In the genomic region with DNA sequence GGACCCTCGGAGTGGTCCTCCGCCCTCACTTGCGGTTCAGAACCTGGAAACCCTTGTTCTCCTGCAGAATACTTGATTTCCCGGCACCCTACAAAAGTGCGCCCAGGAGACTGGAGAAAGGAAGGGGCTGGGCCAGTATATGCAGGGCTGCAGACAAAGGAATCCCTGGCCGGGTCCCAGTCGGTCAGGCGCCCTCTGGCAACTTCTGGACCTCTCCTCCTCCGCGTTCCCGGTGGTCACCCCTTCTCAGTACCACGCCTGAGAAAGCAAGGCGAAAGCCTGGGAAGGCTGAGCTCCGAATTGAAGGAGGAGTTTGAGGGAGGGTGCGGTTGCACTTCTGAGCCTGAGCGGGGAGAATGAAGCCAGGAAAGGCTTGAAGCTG, we compare ENCODE assay signal across 8 mouse cellular contexts.
DNase-seq lines count a peak whose midpoint lies in the region; ATAC-seq lines count a peak whose summit lies in the region.

No protein-coding gene starts in this region.

- H3K36me3 ChIP-seq in embryonic facial prominence, embryonic 15.5 days, result no peaks in the 10 kb centered on the region
- no peaks in the 10 kb centered on the region for H3K36me3 ChIP-seq in hindbrain, embryonic 12.5 days
- H3K36me3 ChIP-seq in liver, embryonic 13.5 days, result no peaks in the 10 kb centered on the region
- no peaks in the 10 kb centered on the region for H3K36me3 ChIP-seq in neural tube, embryonic 14.5 days (ENCODE audit: control insufficient read depth, insufficient read depth, low read length)

- peak overlapping the region; percentile 37 for H3K4me3 ChIP-seq in embryonic facial prominence, embryonic 15.5 days (replicated peaks)
- peak overlapping the region; percentile 27 for H3K4me3 ChIP-seq in hindbrain, embryonic 12.5 days
- H3K4me3 ChIP-seq in liver, embryonic 13.5 days (replicated peaks), result no peak overlapping the region
- H3K4me3 ChIP-seq in neural tube, embryonic 14.5 days (ENCODE audit: low read depth, low read length), result peak overlapping the region; percentile 18; the same call in 1 of the 2 replicates

- no peaks in the 10 kb centered on the region for H3K27me3 ChIP-seq in embryonic facial prominence, embryonic 15.5 days
- H3K27me3 ChIP-seq in hindbrain, embryonic 12.5 days, result 0 out of 2 replicates have a peak, but pooled peaks cover 4% of the 10 kb centered on the region
- H3K27me3 ChIP-seq in liver, embryonic 13.5 days, result peaks cover 13% of the 10 kb centered on the region; the same call in 1 of the 2 replicates
- no peaks in the 10 kb centered on the region for H3K27me3 ChIP-seq in neural tube, embryonic 14.5 days (ENCODE audit: control insufficient read depth, insufficient read depth, low read length)

- H3K4me1 ChIP-seq in embryonic facial prominence, embryonic 15.5 days, result peaks cover 4% of the 10 kb centered on the region; the same call in 1 of the 2 replicates
- no peaks in the 10 kb centered on the region for H3K4me1 ChIP-seq in hindbrain, embryonic 12.5 days
- no peaks in the 10 kb centered on the region for H3K4me1 ChIP-seq in liver, embryonic 13.5 days (replicated peaks)
- H3K4me1 ChIP-seq in neural tube, embryonic 14.5 days (ENCODE audit: control insufficient read depth, insufficient read depth, low read length), result no peaks in the 10 kb centered on the region

- no peak for DNase-seq in frontal cortex, postnatal 36 days (ENCODE audit: low spot score in 2 of 2)
- DNase-seq in liver, embryonic 13.5 days, result no peak
- no peak for DNase-seq in layer of hippocampus, postnatal 25 days (ENCODE audit: extremely low spot score in 1 of 2, low spot score in 1 of 2)
- no peak for DNase-seq in cerebellum, adult 9-11 months

- H3K27ac ChIP-seq in embryonic facial prominence, embryonic 15.5 days (replicated peaks), result no peak overlapping the region
- H3K27ac ChIP-seq in hindbrain, embryonic 12.5 days, result no peak overlapping the region
- no peak overlapping the region for H3K27ac ChIP-seq in liver, embryonic 13.5 days
- no peak overlapping the region for H3K27ac ChIP-seq in neural tube, embryonic 14.5 days (ENCODE audit: low read depth, low read length)

- peak overlapping the region; percentile 56 for H3K4me2 ChIP-seq in embryonic facial prominence, embryonic 15.5 days (replicated peaks)
- peak overlapping the region; percentile 49 for H3K4me2 ChIP-seq in hindbrain, embryonic 12.5 days (replicated peaks)
- peak overlapping the region; percentile 42 for H3K4me2 ChIP-seq in liver, embryonic 13.5 days
- peak overlapping the region; percentile 42 for H3K4me2 ChIP-seq in neural tube, embryonic 14.5 days (ENCODE audit: low read depth, low read length)

- peak; percentile 70 for ATAC-seq in frontal cortex, adult (ENCODE audit: low TSS enrichment)
- no peak for ATAC-seq in embryonic facial prominence, embryonic 15.5 days (ENCODE audit: insufficient number of reproducible peaks, low FRiP score, low TSS enrichment, low read depth)
- peak; percentile 58; the same call in 1 of the 2 replicates for ATAC-seq in hindbrain, embryonic 12.5 days (ENCODE audit: low FRiP score)
- ATAC-seq in liver, embryonic 13.5 days (ENCODE audit: low read depth), result no peak
- ATAC-seq in neural tube, embryonic 14.5 days (ENCODE audit: low read depth), result peak; percentile 65

- H3K9me3 ChIP-seq in embryonic facial prominence, embryonic 15.5 days (replicated peaks), result no peaks in the 10 kb centered on the region
- no peaks in the 10 kb centered on the region for H3K9me3 ChIP-seq in hindbrain, embryonic 12.5 days (replicated peaks)
- H3K9me3 ChIP-seq in liver, embryonic 13.5 days (replicated peaks), result no peaks in the 10 kb centered on the region
- H3K9me3 ChIP-seq in neural tube, embryonic 14.5 days (ENCODE audit: control insufficient read depth, low read length), result no peaks in the 10 kb centered on the region

- H3K9ac ChIP-seq in embryonic facial prominence, embryonic 15.5 days, result no peak overlapping the region
- peak overlapping the region; percentile 55 for H3K9ac ChIP-seq in hindbrain, embryonic 12.5 days
- H3K9ac ChIP-seq in liver, embryonic 13.5 days, result no peak overlapping the region
- 0 out of 2 replicates have a peak overlapping the region, but pooled peaks have one; percentile 16 for H3K9ac ChIP-seq in neural tube, embryonic 14.5 days (replicated peaks; ENCODE audit: low read depth, low read length)

- WGBS in embryonic facial prominence, embryonic 15.5 days, result 15% methylated on average over 16 of the region's 16 CpGs
- WGBS in hindbrain, embryonic 12.5 days, result 16% methylated on average over 16 of the region's 16 CpGs
- WGBS in liver, embryonic 13.5 days (ENCODE audit: insufficient replicate concordance), result 19% methylated on average over 16 of the region's 16 CpGs
- 14% methylated on average over 16 of the region's 16 CpGs for WGBS in neural tube, embryonic 14.5 days

Comparison
In these comparisons a context has a peak if more than half of its experiments do, and no peak if none do; other contexts are left out.
1. ATAC-seq: peak in frontal cortex, adult (single experiment), hindbrain, embryonic 12.5 days (single experiment) and neural tube, embryonic 14.5 days (single experiment); none in embryonic facial prominence, embryonic 15.5 days (single experiment) and liver, embryonic 13.5 days (single experiment).
2. H3K9ac ChIP-seq: peak in hindbrain, embryonic 12.5 days (single experiment) and neural tube, embryonic 14.5 days (single experiment); none in embryonic facial prominence, embryonic 15.5 days (single experiment) and liver, embryonic 13.5 days (single experiment).
3. Peak in every context shown above with its lines, with median percentiles within 50 percentile points of each other: H3K4me2 ChIP-seq.